Mouse (Mus musculus): ENCODE measurements around the gene Endou.

- TF ChIP-seq GATA1 (IDR thresholded peaks at IDR 0.05; ENCODE audit: low read length) (no peak), TAL1 (IDR thresholded peaks at IDR 0.05; ENCODE audit: low read length) (no peak)
Measured at GRCm38 (mm10) chr15:97730365-97730764, 774 bp downstream of the Endou start.
